Mouse (Mus musculus) intestine, embryonic 14.5 days (tissue): ENCODE results near the gene Abraxas2. TPM values are rescaled to one million over a fixed set of nuclear protein-coding genes. Genes with fewer than 3 reads are reported as not detected.
A peak's percentile ranks its signal among the peaks of the same experiment; 100 is the strongest.

Source experiments
- ATAC-seq: fragments of 200-750 bp; cut with Nextera tagmentation; replicated peaks from 2 replicates; pipeline ENCODE4 v1.8.0; 2017; ENCODE audit warnings: low read depth, moderate number of reproducible peaks, moderate TSS enrichment, moderate library complexity; ENCODE audit not compliant: low FRiP score, low TSS enrichment
- DNase-seq: peaks from one replicate; pipeline ENCODE4 v3.0.0-alpha.2; 2018; ENCODE audit warnings: low spot score
- H3K27ac ChIP-seq: fragments of 300-500 bp; sonication (generic); 2 replicates; pipeline ENCODE4 v1.5.1; 2014; ENCODE audit warnings: low read depth, mild to moderate bottlenecking, control low read depth
- H3K27me3 ChIP-seq: fragments of 300-500 bp; sonication (generic); replicated peaks from 2 replicates; pipeline ENCODE4 v1.6.1; 2014; ENCODE audit warnings: low read length, control low read depth; ENCODE audit not compliant: control insufficient read depth, insufficient read depth
- H3K36me3 ChIP-seq: fragments of 300-500 bp; sonication (generic); 2 replicates; pipeline ENCODE4 v1.6.1; 2014; ENCODE audit warnings: low read length, control low read depth; ENCODE audit not compliant: control insufficient read depth, insufficient read depth
- H3K4me1 ChIP-seq: fragments of 300-500 bp; sonication (generic); replicated peaks from 2 replicates; pipeline ENCODE4 v1.6.1; 2014; ENCODE audit warnings: low read length, control low read depth, mixed read lengths; ENCODE audit not compliant: control insufficient read depth, insufficient read depth
- H3K4me2 ChIP-seq: fragments of 300-500 bp; sonication (generic); 2 replicates; pipeline ENCODE4 v1.6.1; 2014; ENCODE audit warnings: low read length
- H3K4me3 ChIP-seq: fragments of 300-500 bp; sonication (generic); 2 replicates; pipeline ENCODE4 v1.5.1; 2014; ENCODE audit warnings: low read depth, low read length, control low read depth, mixed read lengths
- H3K9ac ChIP-seq: fragments of 300-500 bp; sonication (generic); 2 replicates; pipeline ENCODE4 v1.6.1; 2014; ENCODE audit warnings: mild to moderate bottlenecking, low read length
- H3K9me3 ChIP-seq: fragments of 300-500 bp; sonication (generic); 2 replicates; pipeline ENCODE4 v1.6.1; 2016; ENCODE audit warnings: low read length, control low read depth; ENCODE audit not compliant: control insufficient read depth
- WGBS: fragments of 180-500 bp; shearing (Covaris S2); extraction: QIAGEN DNeasy Blood & Tissue Kit; methylation state at CpG from one replicate; pipeline ENCODE4 v1.1.7; 2014; 5-methylcytosine and 5-hydroxymethylcytosine counted together
- polyA plus RNA-seq: library from polyadenylated mRNA; unstranded; fragments of >200 nt; fragmentation: Nextera tagmentation; extraction: Ambion mirVana; gene quantifications from 2 replicates; pipeline ENCODE4 v1.2.1, GENCODE M21; 2014

Abraxas2 gene
- polyA plus RNA-seq, 1 experiment from 2014 or later, result 33.5 TPM

GRCm38 (mm10) chr7:132814089-132814450, 45.0 kb upstream of the Abraxas2 start:
- 2% methylated on average over 7 of the region's 7 CpGs for WGBS
- Histone ChIP-seq H3K27me3 (no peaks in the 10 kb centered on the region), H3K9me3 (no peaks in the 10 kb centered on the region), H3K9ac (peak overlapping the region; percentile 78), H3K4me3 (peak overlapping the region; percentile 76), H3K36me3 (no peaks in the 10 kb centered on the region), H3K4me1 (peaks cover 35% of the 10 kb centered on the region), H3K4me2 (peak overlapping the region; percentile 87), H3K27ac (peak overlapping the region; percentile 90; the same call in 1 of the 2 replicates)
- no peak for ATAC-seq
- no peak for DNase-seq

GRCm38 (mm10) chr7:132815081-132815480, 43.9 kb upstream of the Abraxas2 start:
- Histone ChIP-seq H3K4me1 (peaks cover 25% of the 10 kb centered on the region), H3K36me3 (peaks cover 1% of the 10 kb centered on the region; the same call in 1 of the 2 replicates), H3K27ac (no peak overlapping the region), H3K27me3 (no peaks in the 10 kb centered on the region), H3K9ac (no peak overlapping the region), H3K9me3 (no peaks in the 10 kb centered on the region), H3K4me3 (no peak overlapping the region), H3K4me2 (no peak overlapping the region)
- ATAC-seq (no peak), DNase-seq (no peak)
- WGBS, result 66% methylated on average over 5 of the region's 5 CpGs

- DNase-seq, result no peak
- no peak overlapping the region for H3K9ac ChIP-seq
- ATAC-seq, result no peak
Observed at GRCm38 (mm10) chr7:132816528-132816927, 42.5 kb upstream of the Abraxas2 start.

GRCm38 (mm10) chr7:132817056-132817455, 42.0 kb upstream of the Abraxas2 start:
- Histone ChIP-seq H3K36me3 (peaks cover 7% of the 10 kb centered on the region; the same call in 1 of the 2 replicates), H3K9ac (no peak overlapping the region), H3K4me1 (peaks cover 8% of the 10 kb centered on the region), H3K9me3 (no peaks in the 10 kb centered on the region), H3K4me2 (no peak overlapping the region), H3K27ac (no peak overlapping the region), H3K27me3 (no peaks in the 10 kb centered on the region), H3K4me3 (no peak overlapping the region)
- ATAC-seq, result no peak
- 95% methylated on average over 6 of the region's 6 CpGs for WGBS
- no peak for DNase-seq

More at GRCm38 (mm10) chr7:132816528-132816927, 42.5 kb upstream of the Abraxas2 start:
- Histone ChIP-seq H3K4me1 (peaks cover 13% of the 10 kb centered on the region), H3K36me3 (peaks cover 7% of the 10 kb centered on the region; the same call in 1 of the 2 replicates), H3K4me3 (no peak overlapping the region), H3K27me3 (no peaks in the 10 kb centered on the region), H3K27ac (no peak overlapping the region), H3K9me3 (no peaks in the 10 kb centered on the region), H3K4me2 (no peak overlapping the region)
- WGBS, result 76% methylated on average over 2 of the region's 2 CpGs

GRCm38 (mm10) chr7:132820692-132821091, 38.3 kb upstream of the Abraxas2 start:
- no peak for DNase-seq
- no peak overlapping the region for H3K4me3 ChIP-seq
- H3K9ac ChIP-seq, result no peak overlapping the region
- H3K4me1 ChIP-seq, result no peaks in the 10 kb centered on the region
- H3K9me3 ChIP-seq, result no peaks in the 10 kb centered on the region
- ATAC-seq, result no peak
- H3K36me3 ChIP-seq, result peaks cover 25% of the 10 kb centered on the region
- no peak overlapping the region for H3K4me2 ChIP-seq
- no peaks in the 10 kb centered on the region for H3K27me3 ChIP-seq
- 84% methylated on average over 3 of the region's 3 CpGs for WGBS
- H3K27ac ChIP-seq, result no peak overlapping the region

- no peak for ATAC-seq
- peaks cover 51% of the 10 kb centered on the region for H3K36me3 ChIP-seq
- no peak overlapping the region for H3K27ac ChIP-seq
- no peak for DNase-seq
- H3K9ac ChIP-seq, result no peak overlapping the region
- no peaks in the 10 kb centered on the region for H3K4me1 ChIP-seq
- no peak overlapping the region for H3K4me2 ChIP-seq
- no peak overlapping the region for H3K4me3 ChIP-seq
- H3K27me3 ChIP-seq, result no peaks in the 10 kb centered on the region
- no peaks in the 10 kb centered on the region for H3K9me3 ChIP-seq
Observed at GRCm38 (mm10) chr7:132823832-132824231, 35.2 kb upstream of the Abraxas2 start.

- no peak overlapping the region for H3K4me2 ChIP-seq
- H3K4me3 ChIP-seq, result no peak overlapping the region
- peaks cover 51% of the 10 kb centered on the region for H3K36me3 ChIP-seq
- no peak overlapping the region for H3K27ac ChIP-seq
- DNase-seq, result no peak
- no peak for ATAC-seq
- 24% methylated on average over 1 of the region's 1 CpGs for WGBS
- H3K9me3 ChIP-seq, result no peaks in the 10 kb centered on the region
- no peaks in the 10 kb centered on the region for H3K4me1 ChIP-seq
- H3K27me3 ChIP-seq, result no peaks in the 10 kb centered on the region
- no peak overlapping the region for H3K9ac ChIP-seq
Observed at GRCm38 (mm10) chr7:132824346-132825022, 34.5 kb upstream of the Abraxas2 start.

GRCm38 (mm10) chr7:132830955-132831354, 28.1 kb upstream of the Abraxas2 start:
- Histone ChIP-seq H3K27ac (no peak overlapping the region), H3K4me1 (no peaks in the 10 kb centered on the region), H3K9ac (no peak overlapping the region), H3K9me3 (no peaks in the 10 kb centered on the region), H3K36me3 (peaks cover 59% of the 10 kb centered on the region), H3K4me3 (no peak overlapping the region), H3K4me2 (no peak overlapping the region), H3K27me3 (no peaks in the 10 kb centered on the region)
- 74% methylated on average over 4 of the region's 4 CpGs for WGBS
- ATAC-seq (no peak), DNase-seq (no peak)

GRCm38 (mm10) chr7:132841287-132841686, 17.7 kb upstream of the Abraxas2 start:
- Histone ChIP-seq H3K4me1 (no peaks in the 10 kb centered on the region), H3K4me2 (no peak overlapping the region), H3K4me3 (no peak overlapping the region), H3K9ac (no peak overlapping the region), H3K9me3 (no peaks in the 10 kb centered on the region), H3K36me3 (peaks cover 60% of the 10 kb centered on the region), H3K27ac (no peak overlapping the region), H3K27me3 (no peaks in the 10 kb centered on the region)
- DNase-seq, result no peak
- no peak for ATAC-seq
- 75% methylated on average over 5 of the region's 5 CpGs for WGBS
